Mouse (Mus musculus) forebrain, embryonic 12.5 days (tissue): ENCODE measurements around the gene Wap. TPM values are rescaled to one million over a fixed set of nuclear protein-coding genes. Genes with fewer than 3 reads are reported as not detected.

ENCODE experiments used
- ATAC-seq: fragments of 200-750 bp; cut with Nextera tagmentation; 2 replicates; pipeline ENCODE4 v1.8.0; 2017; ENCODE audit warnings: moderate TSS enrichment; ENCODE audit not compliant: low FRiP score
- H3K27ac ChIP-seq: fragments of 300-500 bp; sonication (generic); 2 replicates; pipeline ENCODE4 v1.5.1; 2016; ENCODE audit warnings: mild to moderate bottlenecking
- H3K27me3 ChIP-seq: fragments of 300-500 bp; sonication (generic); 2 replicates; pipeline ENCODE4 v1.6.1; 2016; ENCODE audit warnings: mild to moderate bottlenecking
- H3K36me3 ChIP-seq: fragments of 300-500 bp; sonication (generic); replicated peaks from 2 replicates; pipeline ENCODE4 v1.6.1; 2016; ENCODE audit warnings: mild to moderate bottlenecking
- H3K4me1 ChIP-seq: fragments of 300-500 bp; sonication (generic); 2 replicates; pipeline ENCODE4 v1.6.1; 2016
- H3K4me2 ChIP-seq: fragments of 300-500 bp; sonication (generic); 2 replicates; pipeline ENCODE4 v1.6.1; 2016; ENCODE audit warnings: mild to moderate bottlenecking, moderate library complexity
- H3K4me3 ChIP-seq: fragments of 300-500 bp; sonication (generic); replicated peaks from 2 replicates; pipeline ENCODE4 v1.5.1; 2016; ENCODE audit warnings: mild to moderate bottlenecking
- H3K9ac ChIP-seq: fragments of 300-500 bp; sonication (generic); 2 replicates; pipeline ENCODE4 v1.6.1; 2016; ENCODE audit warnings: mild to moderate bottlenecking
- H3K9me3 ChIP-seq: fragments of 300-500 bp; sonication (generic); 2 replicates; pipeline ENCODE4 v1.6.1; 2016
- WGBS: fragments of 180-500 bp; shearing (Covaris S2); methylation state at CpG from one replicate; pipeline ENCODE4 v1.1.7; 2016; 5-methylcytosine and 5-hydroxymethylcytosine counted together
- polyA plus RNA-seq: library from polyadenylated mRNA; unstranded; fragments of >200 nt; fragmentation: Nextera tagmentation; extraction: Ambion mirVana; gene quantifications from 2 replicates; pipeline ENCODE4 v1.2.1, GENCODE M21; 2016

Wap gene
- polyA plus RNA-seq, 1 experiment from 2014 or later = not detected

DNA sequence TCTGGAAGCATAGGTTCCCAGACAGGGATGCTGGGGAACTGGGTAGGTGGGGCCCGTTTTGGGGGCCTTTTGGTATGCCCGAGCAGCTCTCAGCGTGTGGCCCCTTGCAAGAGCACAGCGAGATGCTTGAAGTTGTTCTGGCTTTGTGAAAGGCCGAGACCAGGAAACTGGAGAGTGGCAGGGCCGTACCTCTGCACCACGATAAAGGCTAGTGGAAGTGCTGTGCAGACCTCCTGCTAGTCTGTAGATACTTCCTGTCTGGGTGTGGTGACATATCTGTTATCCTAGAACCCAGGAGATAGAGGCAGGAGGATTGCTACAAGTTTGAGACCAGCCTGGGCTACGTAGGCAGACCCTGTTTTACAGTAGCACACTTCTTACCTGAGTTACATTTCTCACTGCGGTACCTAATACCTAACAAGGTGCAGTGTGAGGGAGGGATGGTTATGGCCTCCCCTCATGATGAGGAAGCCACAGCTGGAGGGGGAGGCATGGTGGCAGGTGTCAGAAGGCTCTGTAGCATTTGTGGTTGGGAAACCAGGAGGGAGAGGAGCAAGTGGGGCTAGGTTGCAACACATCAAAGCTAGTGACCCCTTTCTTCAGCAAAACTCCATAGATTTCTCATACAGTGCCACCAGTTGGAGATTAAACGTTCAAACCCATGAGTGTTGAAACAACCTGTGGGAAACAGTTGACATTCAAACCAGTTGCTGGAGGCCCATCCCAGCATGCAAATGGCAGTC lies 47.3 kb downstream of the Wap start:
- 84% methylated on average over 10 of the region's 10 CpGs for WGBS
- no peak for ATAC-seq
- peaks cover 77% of the 10 kb centered on the region for H3K36me3 ChIP-seq

DNA sequence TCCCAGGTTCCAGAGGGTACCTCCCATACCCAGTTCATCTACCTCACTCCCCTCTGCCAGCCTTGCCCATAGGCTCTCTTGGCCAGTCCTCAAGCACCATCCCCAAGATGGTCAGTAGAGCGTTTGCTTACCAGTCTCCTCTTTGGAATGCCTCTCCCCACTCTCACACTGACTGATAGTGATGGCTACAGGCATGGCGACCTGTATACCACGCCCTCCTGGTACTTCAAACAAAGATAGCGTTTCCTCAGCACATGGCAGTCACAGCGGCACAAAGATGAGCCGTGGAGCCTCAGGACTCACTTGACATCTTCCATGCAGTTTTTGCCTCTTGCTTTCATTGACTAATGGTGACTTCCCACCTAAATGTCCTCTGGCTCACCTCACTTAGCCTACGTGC lies 48.6 kb downstream of the Wap start:
- Histone ChIP-seq H3K4me2 (no peak overlapping the region), H3K27me3 (no peaks in the 10 kb centered on the region), H3K9me3 (no peaks in the 10 kb centered on the region), H3K4me1 (no peaks in the 10 kb centered on the region), H3K36me3 (peaks cover 77% of the 10 kb centered on the region), H3K27ac (no peak overlapping the region), H3K4me3 (no peak overlapping the region), H3K9ac (no peak overlapping the region)
- no peak for ATAC-seq
- WGBS = 93% methylated on average over 7 of the region's 7 CpGs

More for the DNA sequence above, 47.3 kb downstream of the Wap start:
- no peaks in the 10 kb centered on the region for H3K4me1 ChIP-seq
- no peak overlapping the region for H3K9ac ChIP-seq
- H3K27me3 ChIP-seq = no peaks in the 10 kb centered on the region
- no peak overlapping the region for H3K4me3 ChIP-seq
- no peaks in the 10 kb centered on the region for H3K9me3 ChIP-seq
- no peak overlapping the region for H3K4me2 ChIP-seq
- H3K27ac ChIP-seq = no peak overlapping the region

DNA sequence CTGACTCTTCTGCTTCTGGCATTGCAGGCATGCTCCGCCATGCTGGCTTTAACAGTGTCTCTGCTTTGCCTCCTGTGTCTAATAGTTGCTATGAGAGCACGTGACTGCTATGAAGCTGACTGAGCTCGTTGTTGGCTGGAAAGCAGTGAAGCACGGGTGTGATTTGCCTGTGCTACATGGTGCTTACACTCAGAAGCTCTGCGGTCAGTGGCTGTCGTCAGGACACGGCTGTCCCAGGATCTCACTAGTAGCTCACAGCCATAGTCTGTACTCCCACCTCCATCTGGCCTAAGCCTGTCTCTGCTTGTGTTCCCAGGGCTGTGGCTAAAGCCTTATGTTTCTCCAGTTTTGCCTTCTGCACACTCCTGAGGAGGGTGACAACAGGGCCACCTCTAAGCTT lies 50.1 kb downstream of the Wap start:
- H3K9me3 ChIP-seq = no peaks in the 10 kb centered on the region
- H3K27me3 ChIP-seq = no peaks in the 10 kb centered on the region
- ATAC-seq = no peak
- H3K9ac ChIP-seq = no peak overlapping the region
- WGBS = 93% methylated on average over 7 of the region's 7 CpGs
- H3K4me1 ChIP-seq = no peaks in the 10 kb centered on the region
- peaks cover 66% of the 10 kb centered on the region for H3K36me3 ChIP-seq
- no peak overlapping the region for H3K4me3 ChIP-seq
- H3K27ac ChIP-seq = no peak overlapping the region
- no peak overlapping the region for H3K4me2 ChIP-seq

DNA sequence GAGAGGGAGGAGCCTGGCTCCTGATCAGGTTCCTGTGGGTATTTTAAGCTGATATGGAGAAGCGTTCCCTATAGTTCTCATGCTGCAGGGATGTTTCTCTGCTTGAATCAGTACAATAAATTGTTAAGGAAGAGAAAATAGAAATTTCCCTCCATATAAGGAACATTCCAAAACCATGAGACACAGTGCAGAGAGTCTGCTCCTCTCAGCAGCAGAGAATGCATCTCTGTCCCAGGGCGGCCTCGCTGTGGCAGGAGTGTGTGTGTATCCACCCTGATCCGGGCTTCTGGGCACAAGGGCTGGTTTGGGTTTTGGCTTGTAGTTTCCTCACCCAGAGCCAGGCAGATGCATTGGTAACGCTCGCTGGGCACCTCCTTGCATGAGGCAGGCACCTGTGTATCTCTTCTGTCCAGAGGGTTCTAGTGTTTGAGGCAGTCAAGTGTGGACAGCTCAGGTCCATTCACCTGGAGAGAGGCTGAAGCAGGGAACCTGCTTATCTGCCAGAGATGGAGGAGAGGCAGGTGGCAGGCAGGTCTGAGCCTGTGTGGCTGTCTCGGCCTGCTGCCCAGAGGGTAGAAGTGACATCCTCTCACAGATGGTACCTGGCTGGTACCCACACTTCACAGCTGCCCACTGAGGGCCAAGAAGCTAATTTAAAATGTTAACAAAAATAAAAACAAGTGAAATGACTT lies 51.0 kb downstream of the Wap start:
- Histone ChIP-seq H3K36me3 (peaks cover 57% of the 10 kb centered on the region), H3K27ac (no peak overlapping the region), H3K9ac (no peak overlapping the region), H3K4me1 (no peaks in the 10 kb centered on the region), H3K4me3 (no peak overlapping the region), H3K4me2 (no peak overlapping the region), H3K9me3 (no peaks in the 10 kb centered on the region), H3K27me3 (no peaks in the 10 kb centered on the region)
- ATAC-seq = no peak
- WGBS = 95% methylated on average over 7 of the region's 7 CpGs

DNA sequence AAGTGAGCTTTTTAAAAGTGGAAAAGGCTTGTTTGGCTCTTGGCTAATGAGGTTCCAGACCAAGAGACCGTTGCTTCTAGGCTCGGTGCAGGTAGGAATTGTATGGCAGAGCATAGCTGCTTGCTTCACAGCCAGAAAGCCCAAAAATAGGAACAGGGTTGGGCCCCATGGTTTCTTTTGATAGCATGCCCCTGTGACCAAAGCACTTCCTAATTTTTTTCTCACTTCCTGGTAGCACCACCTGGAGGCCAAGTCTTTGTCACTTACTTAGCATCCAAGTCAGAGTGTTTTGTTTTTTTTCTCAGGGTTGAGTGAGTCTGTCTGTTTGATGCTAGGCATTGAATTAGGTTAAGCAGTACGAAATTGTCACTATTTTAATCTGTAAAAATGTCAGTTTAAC lies 51.8 kb downstream of the Wap start:
- Histone ChIP-seq H3K9me3 (no peaks in the 10 kb centered on the region), H3K4me3 (no peak overlapping the region), H3K4me2 (no peak overlapping the region), H3K9ac (no peak overlapping the region), H3K27me3 (no peaks in the 10 kb centered on the region), H3K4me1 (no peaks in the 10 kb centered on the region), H3K36me3 (peaks cover 49% of the 10 kb centered on the region), H3K27ac (no peak overlapping the region)
- 89% methylated on average over 3 of the region's 3 CpGs for WGBS
- no peak for ATAC-seq

DNA sequence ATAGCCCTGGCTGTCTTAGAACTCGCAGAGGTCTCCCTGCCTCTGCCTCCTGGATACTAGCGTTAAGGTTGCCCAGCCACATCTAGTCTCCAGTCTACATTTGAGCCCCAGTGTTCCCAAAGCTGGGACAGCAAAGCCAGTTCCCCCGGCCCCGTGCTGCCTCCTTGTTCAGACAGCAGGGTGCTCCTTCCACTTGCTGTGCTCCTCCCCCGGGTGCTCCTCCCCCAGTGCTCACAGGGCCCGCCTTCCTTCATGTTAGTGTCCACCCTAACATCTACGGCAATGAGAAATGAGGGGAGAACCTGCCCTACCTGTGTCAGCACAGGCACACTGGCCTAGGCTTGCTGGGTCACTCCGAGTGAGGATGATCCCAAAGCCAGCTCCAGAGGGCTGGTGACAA lies 52.7 kb downstream of the Wap start:
- H3K27me3 ChIP-seq = no peaks in the 10 kb centered on the region
- 95% methylated on average over 8 of the region's 8 CpGs for WGBS
- H3K36me3 ChIP-seq = peaks cover 40% of the 10 kb centered on the region
- no peak overlapping the region for H3K27ac ChIP-seq
- no peak for ATAC-seq
- no peak overlapping the region for H3K9ac ChIP-seq
- no peak overlapping the region for H3K4me3 ChIP-seq
- no peaks in the 10 kb centered on the region for H3K4me1 ChIP-seq
- no peaks in the 10 kb centered on the region for H3K9me3 ChIP-seq
- no peak overlapping the region for H3K4me2 ChIP-seq

Other genes starting within 250 kb of the Wap start
- gene Zmiz2, start 249.6 kb downstream of the Wap start, polyA plus RNA-seq = 22.8 and 26.0 TPM in 2 replicates
- gene Ppia, start 223.2 kb downstream of the Wap start, polyA plus RNA-seq = 4,594 and 4,665 TPM in 2 replicates
- gene H2afv, start 194.2 kb downstream of the Wap start, polyA plus RNA-seq = 853 and 916 TPM in 2 replicates
- 15.9 and 17.9 TPM in 2 replicates for gene Purb, start 162.7 kb downstream of the Wap start, polyA plus RNA-seq
- 0.31 and 0.63 TPM in 2 replicates for gene Myo1g, start 117.7 kb downstream of the Wap start, polyA plus RNA-seq
- 89.9 and 90.7 TPM in 2 replicates for gene Ccm2, start 91.8 kb downstream of the Wap start, polyA plus RNA-seq
- 56.3 and 63.2 TPM in 2 replicates for gene Nacad, start 32.6 kb downstream of the Wap start, polyA plus RNA-seq
- gene Tbrg4, start 12.6 kb downstream of the Wap start, polyA plus RNA-seq = 46.7 and 48.7 TPM in 2 replicates
- 2.5 and 3.1 TPM in 2 replicates for gene Ramp3, start 19.9 kb upstream of the Wap start, polyA plus RNA-seq
- not detected in 2 replicates for gene Gm11983, start 199.0 kb upstream of the Wap start, polyA plus RNA-seq